Mouse (Mus musculus): ENCODE measurements around the gene Rundc3b.

Rundc3b gene

GRCm38 (mm10) chr5:8488701-8489297 lies 134.0 kb downstream of the Rundc3b start:
- DNase-seq, result no peak

- no peak for DNase-seq
Measured at GRCm38 (mm10) chr5:8487989-8488700, 134.6 kb downstream of the Rundc3b start.

GRCm38 (mm10) chr5:8456561-8456960 lies 166.2 kb downstream of the Rundc3b start:
- DNase-seq, result no peak

- DNase-seq, result no peak
Measured at GRCm38 (mm10) chr5:8455565-8455964, 167.2 kb downstream of the Rundc3b start.

Measured in kidney, postnatal 10 days (tissue).